24 mouse cellular contexts compared by ENCODE assay signal in the genomic region with DNA sequence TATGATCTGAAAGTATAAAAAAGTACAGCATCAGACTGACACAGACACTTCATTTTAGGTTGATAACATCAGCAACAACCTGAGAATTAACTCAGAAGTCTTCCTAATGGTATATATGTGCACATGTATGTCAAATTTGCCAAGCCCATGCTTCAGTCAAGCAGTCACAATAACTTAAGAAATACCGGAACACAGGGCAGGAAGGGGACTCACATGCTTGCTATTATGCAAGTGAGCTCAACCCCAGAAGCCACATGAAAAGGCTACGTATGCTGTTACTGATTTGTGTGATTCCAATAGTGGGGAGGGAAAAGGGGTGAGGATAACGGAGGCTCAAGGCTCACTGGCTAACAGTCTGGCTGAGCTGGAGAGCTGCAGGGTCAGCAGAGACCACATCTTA. TPM values are rescaled to one million over a fixed set of nuclear protein-coding genes. Genes with fewer than 3 reads are reported as not detected.
"Had no signal": no experiment of that assay in that cellular context is flagged by ENCODE, and none has a peak within 500 bp of the region (broad histone marks: within the 10 kb centered on the region; RNA-seq: fewer than 3 reads in every experiment).

No protein-coding gene starts in this region.

- H3K9me3 ChIP-seq: limb, embryonic 12.5 days; limb, embryonic 15.5 days had no signal

- ATAC-seq: liver, postnatal 0 days; lung, postnatal 0 days had no signal

- DNase-seq: kidney, postnatal 25 days; left cerebral cortex, postnatal 4 days; liver, postnatal 0 days; lung, embryonic 14.5 days; midbrain, embryonic 14.5 days; thymus, adult 18-20 months; thymus, postnatal 36 days had no signal

- H3K9ac ChIP-seq: limb, embryonic 12.5 days; limb, embryonic 15.5 days; liver, embryonic 14.5 days; liver, postnatal 0 days; lung, embryonic 14.5 days had no signal

- H3K27ac ChIP-seq: kidney, postnatal 0 days; limb, embryonic 12.5 days; limb, embryonic 15.5 days; liver, embryonic 14.5 days had no signal

- H3K4me3 ChIP-seq: limb, embryonic 12.5 days; limb, embryonic 15.5 days had no signal

- H3K4me2 ChIP-seq: limb, embryonic 12.5 days; limb, embryonic 15.5 days; liver, embryonic 11.5 days; lung, embryonic 14.5 days; midbrain, embryonic 11.5 days had no signal

- H3K27me3 ChIP-seq: limb, embryonic 12.5 days; limb, embryonic 15.5 days had no signal

- H3K36me3 ChIP-seq: limb, embryonic 12.5 days; limb, embryonic 15.5 days had no signal

RNA-seq across cellular contexts. Expression of a gene that starts 56.1 kb away (rescaled TPM):
- total RNA-seq: megakaryocyte-erythroid progenitor cell, adult 5-6 weeks had no signal
- polyA plus RNA-seq: kidney, embryonic 14.5 days; kidney, postnatal 0 days; large intestine, adult 2 months; limb, embryonic 15.5 days; liver, embryonic 14.5 days; liver, postnatal 0 days; lung, embryonic 14.5 days; lung, postnatal 0 days; neural tube, embryonic 11.5 days; neural tube, embryonic 14.5 days; small intestine, adult 2 months; spleen, adult 2 months; stomach, embryonic 16.5 days; testis, adult 2 months; urinary bladder, adult 2 months had no signal
